Mouse (Mus musculus) lung, postnatal 10 days (tissue): ENCODE measurements around the gene Cybrd1.
A peak's percentile ranks its signal among the peaks of the same experiment; 100 is the strongest.

Experiments used
- DNase-seq: peaks from one replicate; pipeline ENCODE4 v3.0.0; 2021

Gene Cybrd1

DNA sequence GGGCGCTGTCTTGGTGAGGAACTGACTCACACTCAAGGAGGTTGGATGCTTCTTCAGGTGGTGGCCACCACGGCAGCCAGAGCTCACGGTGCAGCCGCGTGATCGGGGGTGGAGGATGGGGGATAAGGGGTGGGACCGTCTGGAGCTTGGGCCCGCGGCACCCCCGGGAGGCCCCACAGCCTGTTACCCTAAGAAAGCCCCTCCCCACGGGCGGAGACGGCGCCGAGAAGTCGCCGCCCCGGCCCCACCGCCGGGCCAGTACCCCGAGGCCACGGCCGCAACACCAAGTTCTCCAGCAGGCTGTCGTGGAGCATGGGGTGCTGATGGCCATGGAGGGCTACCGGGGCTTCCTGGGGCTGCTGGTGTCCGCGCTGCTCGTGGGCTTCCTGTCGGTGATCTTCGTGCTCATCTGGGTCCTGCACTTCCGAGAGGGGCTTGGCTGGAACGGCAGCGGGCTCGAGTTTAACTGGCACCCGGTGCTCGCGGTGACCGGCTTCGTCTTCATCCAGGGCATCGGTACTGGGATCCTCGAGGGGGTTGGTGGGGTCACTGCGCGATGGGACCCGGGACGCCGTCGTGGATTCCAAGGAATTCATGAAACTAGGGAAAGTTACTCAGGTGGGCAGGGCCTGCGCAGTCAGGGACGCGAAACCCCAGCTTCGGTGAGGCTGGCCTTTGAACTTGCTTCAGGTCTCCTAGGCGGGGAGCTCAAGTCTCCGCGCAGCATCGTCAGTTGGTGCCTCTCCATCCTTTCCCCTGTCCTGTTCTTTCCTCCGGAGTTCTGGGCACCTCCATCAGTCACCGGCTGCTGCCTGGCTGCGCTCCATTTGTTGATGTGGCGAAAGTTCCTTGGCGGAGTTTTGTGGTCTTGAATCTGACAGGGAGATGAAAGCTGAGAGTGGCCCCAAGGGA lies at the start of gene Cybrd1:
Gene Cybrd1, plus strand, starts transcription at position 127 of the 912 bp plus-strand sequence.
- DNase-seq = peak; percentile 70

DNA sequence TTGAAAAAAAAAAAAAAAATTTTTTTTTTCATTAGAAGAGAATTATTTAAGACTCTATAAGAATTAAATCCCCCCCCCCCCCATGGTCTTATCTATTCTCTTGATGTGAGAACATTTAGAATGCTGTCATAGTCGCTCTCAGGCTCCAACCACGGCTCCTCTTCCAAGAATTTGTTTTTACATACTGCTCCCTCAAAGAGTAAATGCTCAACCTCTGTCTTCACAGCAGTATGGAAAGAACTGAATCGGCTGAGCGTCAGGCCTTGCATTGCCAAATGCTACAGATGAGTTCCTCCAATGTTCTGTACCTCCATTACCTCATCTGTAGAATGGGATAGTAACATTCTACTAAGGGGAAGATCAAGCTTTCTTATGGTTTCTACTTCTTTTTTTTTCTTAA lies 46.1 kb upstream of the Cybrd1 start:
- DNase-seq = no peak

- no peak for DNase-seq
Measured at GRCm38 (mm10) chr2:71073330-71073729, 44.4 kb upstream of the Cybrd1 start.

- no peak for DNase-seq
Measured at GRCm38 (mm10) chr2:71073828-71074227, 43.9 kb upstream of the Cybrd1 start.

- DNase-seq = peak; percentile 18
Measured at GRCm38 (mm10) chr2:71082416-71082815, 35.3 kb upstream of the Cybrd1 start.

DNA sequence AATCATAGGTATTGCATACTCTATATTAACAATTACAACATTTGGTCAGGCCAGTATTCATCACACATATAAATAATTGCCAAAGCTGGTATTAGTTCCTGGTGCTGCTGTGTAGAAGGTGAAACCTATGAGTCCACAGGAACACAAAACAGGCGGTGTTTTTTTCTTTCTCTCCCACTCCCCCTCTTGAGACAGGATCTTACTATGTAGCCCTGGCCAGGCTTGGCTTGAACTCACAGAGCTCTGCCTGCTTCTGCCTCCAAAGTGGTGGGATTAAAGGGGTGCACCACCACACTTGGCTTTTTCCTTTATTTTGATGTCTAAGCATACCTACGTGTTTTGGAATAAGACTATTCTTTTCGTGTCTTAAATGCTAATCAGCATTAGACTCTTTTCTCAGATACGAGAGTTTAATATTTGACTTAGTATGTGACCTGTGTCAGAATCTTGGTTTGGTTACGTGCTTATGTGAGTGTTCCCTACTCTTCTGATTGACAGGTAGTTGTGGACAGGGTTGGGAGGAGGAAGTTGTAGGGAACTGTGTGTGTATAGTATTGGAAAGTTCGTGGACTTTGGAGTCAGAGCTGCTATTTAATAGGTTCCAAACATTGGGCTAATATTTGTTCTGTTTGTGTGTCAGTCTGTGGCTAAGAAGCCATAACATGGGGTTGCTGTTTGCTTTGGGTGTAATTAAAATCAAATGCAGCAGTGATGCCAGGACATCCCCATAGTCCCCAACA lies 34.1 kb upstream of the Cybrd1 start:
- no peak for DNase-seq

GRCm38 (mm10) chr2:71089766-71090165 lies 28.0 kb upstream of the Cybrd1 start:
- DNase-seq = no peak

GRCm38 (mm10) chr2:71090660-71091445 lies 26.9 kb upstream of the Cybrd1 start:
- peak; percentile 28 for DNase-seq

DNA sequence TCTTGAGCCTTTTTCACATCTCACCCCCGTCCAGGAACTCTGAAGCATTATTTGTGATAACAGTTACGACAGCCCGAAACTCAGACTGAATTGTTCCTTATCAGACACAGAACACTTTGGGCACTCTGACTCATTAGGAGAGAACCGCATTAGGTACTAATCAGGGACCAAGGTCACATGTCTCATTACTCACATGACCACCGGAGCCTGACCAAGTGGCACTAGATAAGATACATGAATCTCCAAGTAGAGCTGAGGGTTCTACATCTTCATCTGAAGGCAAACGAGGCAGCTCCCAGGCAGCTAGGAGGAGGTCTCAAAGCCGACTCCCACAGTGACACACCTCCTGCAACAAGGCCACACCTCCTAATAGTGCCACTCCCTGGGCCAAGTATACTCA lies 21.6 kb upstream of the Cybrd1 start:
- DNase-seq = no peak

GRCm38 (mm10) chr2:71102621-71103291 lies 15.0 kb upstream of the Cybrd1 start:
- DNase-seq = no peak

GRCm38 (mm10) chr2:71103292-71103680 lies 14.4 kb upstream of the Cybrd1 start:
- DNase-seq = no peak

DNA sequence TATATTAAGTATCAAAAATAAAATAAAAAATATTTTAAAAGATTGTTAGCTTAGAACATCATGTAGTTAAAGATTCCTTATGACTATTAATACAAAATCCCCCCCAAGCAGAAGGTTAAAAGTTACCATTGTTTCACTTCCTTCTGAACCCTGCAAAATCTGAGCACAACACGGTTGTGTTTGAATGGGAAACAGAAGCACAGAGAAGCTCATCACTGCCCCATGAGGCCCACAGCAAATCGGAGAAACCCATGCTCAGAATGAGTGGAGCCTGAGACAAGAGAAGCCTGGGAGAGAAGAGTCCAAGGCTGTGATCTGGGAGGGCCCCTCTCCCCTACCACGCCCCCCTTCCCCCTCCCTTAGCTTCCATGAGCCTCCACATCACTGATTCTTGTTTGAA lies 13.0 kb upstream of the Cybrd1 start:
- DNase-seq = no peak

GRCm38 (mm10) chr2:71105469-71106215 lies 12.1 kb upstream of the Cybrd1 start:
- DNase-seq = no peak

- no peak for DNase-seq
Measured at GRCm38 (mm10) chr2:71107225-71107624, 10.5 kb upstream of the Cybrd1 start.

DNA sequence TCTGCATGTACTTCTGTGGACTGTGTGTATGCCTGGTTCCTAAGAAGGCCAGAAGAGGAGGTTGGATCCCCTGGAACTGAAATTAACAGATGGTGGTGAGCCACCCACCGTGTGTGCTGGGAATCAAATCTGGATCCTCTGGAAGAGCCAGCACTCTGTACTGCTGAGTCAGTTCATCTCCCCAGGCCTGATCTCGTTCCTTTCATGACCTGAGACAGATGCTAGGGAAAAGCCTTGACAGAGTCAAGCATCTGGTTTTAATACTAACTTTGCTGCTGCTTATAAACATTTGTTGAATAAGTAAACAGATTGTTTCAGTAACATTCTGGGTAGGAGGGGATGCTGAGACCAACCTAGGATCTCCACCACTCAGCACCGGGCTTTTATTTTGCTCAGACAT lies 9.2 kb upstream of the Cybrd1 start:
- no peak for DNase-seq

DNA sequence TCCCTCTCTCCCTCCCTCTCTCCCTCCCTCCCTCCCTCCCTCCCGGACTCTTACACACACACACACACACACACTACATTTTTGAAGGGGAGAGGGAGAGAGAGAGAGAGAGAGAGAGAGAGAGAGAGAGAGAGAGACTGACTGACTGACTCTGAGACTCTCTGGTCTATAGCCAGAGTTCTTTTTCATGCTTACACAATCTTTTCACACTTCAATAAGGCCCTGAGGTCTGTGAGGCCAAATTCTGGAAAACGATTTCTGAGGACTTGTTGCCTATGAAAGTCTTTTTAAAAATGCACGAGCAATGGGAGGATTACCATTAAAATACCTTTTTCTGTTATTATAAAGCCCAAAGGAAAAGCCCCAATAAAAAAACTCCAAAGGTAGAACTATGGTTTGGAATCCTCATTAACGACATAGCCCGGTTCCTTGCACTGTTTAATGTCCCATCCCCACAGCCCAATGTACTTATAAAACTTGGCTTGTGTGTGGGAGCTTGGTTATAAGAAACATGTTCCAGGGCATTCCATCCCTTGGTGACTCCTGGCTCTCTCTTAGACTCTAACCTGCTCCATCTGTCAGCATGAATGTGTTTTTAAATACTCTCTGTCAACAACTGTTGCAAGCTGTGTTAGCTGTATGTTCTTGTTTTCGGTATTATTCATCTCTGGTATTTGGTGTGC lies 4.1 kb upstream of the Cybrd1 start:
- DNase-seq = no peak

DNA sequence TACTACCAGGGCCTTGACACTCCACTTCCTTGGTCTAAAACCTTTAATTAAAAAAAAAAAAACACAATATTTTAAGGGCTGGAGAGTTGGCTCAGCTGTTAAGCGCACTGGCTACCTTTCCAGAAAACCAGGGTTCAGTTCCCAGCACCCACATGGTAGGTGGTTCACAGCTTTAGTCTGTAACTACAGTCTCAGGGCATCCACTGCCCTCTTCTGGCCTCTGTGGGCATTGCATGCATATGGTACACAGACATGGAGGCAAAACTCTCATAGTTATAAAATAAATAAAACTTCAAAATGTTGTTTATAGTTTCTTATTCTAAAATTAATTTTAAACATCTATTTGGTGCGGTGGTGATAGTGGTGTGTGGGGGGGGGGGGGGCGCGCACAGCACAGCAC lies 1.6 kb upstream of the Cybrd1 start:
- no peak for DNase-seq

GRCm38 (mm10) chr2:71120844-71121243 lies 3.1 kb downstream of the Cybrd1 start:
- DNase-seq = no peak

DNA sequence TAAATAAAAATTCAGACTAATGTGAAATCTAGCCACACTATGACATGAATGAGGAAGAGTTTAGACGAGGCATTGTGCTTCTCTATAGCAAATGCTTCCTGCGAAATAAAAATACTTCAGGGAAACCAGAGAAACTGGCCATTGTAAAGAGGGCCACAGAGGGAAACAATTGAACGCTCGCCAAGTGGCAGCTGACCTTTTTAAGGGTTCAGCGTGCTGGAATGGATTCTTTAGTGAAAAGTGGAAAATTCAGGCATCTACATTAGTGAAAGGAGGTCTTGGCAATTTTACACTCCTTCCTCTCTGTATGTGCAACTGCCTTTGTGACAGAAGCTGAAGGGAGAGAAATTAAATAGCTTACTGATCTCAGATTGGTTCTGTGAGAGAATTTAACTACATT lies 3.7 kb downstream of the Cybrd1 start:
- DNase-seq = no peak

GRCm38 (mm10) chr2:71122268-71123029 lies 4.7 kb downstream of the Cybrd1 start:
- DNase-seq = no peak

- DNase-seq = no peak
Measured at GRCm38 (mm10) chr2:71123591-71123990, 5.9 kb downstream of the Cybrd1 start.
